Mouse (Mus musculus) hindbrain, embryonic 13.5 days (tissue): ENCODE measurements around the gene Prn. TPM values are rescaled to one million over a fixed set of nuclear protein-coding genes. Genes with fewer than 3 reads are reported as not detected.

Experiments
- ATAC-seq: fragments of 200-750 bp; cut with Nextera tagmentation; 2 replicates; pipeline ENCODE4 v1.8.0; 2017; ENCODE audit warnings: moderate TSS enrichment; ENCODE audit not compliant: low FRiP score
- H3K27ac ChIP-seq: fragments of 300-500 bp; sonication (generic); 2 replicates; pipeline ENCODE4 v1.5.1; 2015; ENCODE audit warnings: inconsistent platforms, mild to moderate bottlenecking, moderate library complexity
- H3K27me3 ChIP-seq: fragments of 300-500 bp; sonication (generic); 2 replicates; pipeline ENCODE4 v1.6.1; 2015; ENCODE audit warnings: mild to moderate bottlenecking, inconsistent platforms
- H3K36me3 ChIP-seq: fragments of 300-500 bp; sonication (generic); 2 replicates; pipeline ENCODE4 v1.6.1; 2015; ENCODE audit warnings: mild to moderate bottlenecking, inconsistent platforms
- H3K4me1 ChIP-seq: fragments of 300-500 bp; sonication (generic); replicated peaks from 2 replicates; pipeline ENCODE4 v1.6.1; 2015; ENCODE audit warnings: inconsistent platforms
- H3K4me2 ChIP-seq: fragments of 300-500 bp; sonication (generic); 2 replicates; pipeline ENCODE4 v1.6.1; 2015; ENCODE audit warnings: inconsistent platforms, mild to moderate bottlenecking, moderate library complexity
- H3K4me3 ChIP-seq: fragments of 300-500 bp; sonication (generic); 2 replicates; pipeline ENCODE4 v1.5.1; 2015; ENCODE audit warnings: mild to moderate bottlenecking, inconsistent platforms
- H3K9ac ChIP-seq: fragments of 300-500 bp; sonication (generic); 2 replicates; pipeline ENCODE4 v1.6.1; 2015; ENCODE audit warnings: mild to moderate bottlenecking, inconsistent platforms
- H3K9me3 ChIP-seq: fragments of 300-500 bp; sonication (generic); 2 replicates; pipeline ENCODE4 v1.6.1; 2016; ENCODE audit warnings: inconsistent platforms
- WGBS: fragments of 180-500 bp; shearing (Covaris S2); methylation state at CpG from one replicate; pipeline ENCODE4 v1.1.7; 2015; 5-methylcytosine and 5-hydroxymethylcytosine counted together
- polyA plus RNA-seq: library from polyadenylated mRNA; unstranded; fragments of >200 nt; fragmentation: Nextera tagmentation; extraction: Ambion mirVana; gene quantifications from 2 replicates; pipeline ENCODE4 v1.2.1, GENCODE M21; 2015

Prn gene
- not detected in 2 replicates for polyA plus RNA-seq

GRCm38 (mm10) chr2:131909683-131910572 is at the start of gene Prn, which contains the start of gene Prnp:
TSS of gene Prn (plus strand) at chr2:131909957.
TSS of gene Prnp (plus strand) at chr2:131909928.
- Histone ChIP-seq H3K27me3 (no peaks in the 10 kb centered on the region), H3K36me3 (no peaks in the 10 kb centered on the region), H3K4me3 (peak within 1 kb of the TSS; percentile 74), H3K9ac (peak within 1 kb of the TSS; percentile 91), H3K4me2 (peak within 1 kb of the TSS; percentile 66), H3K4me1 (peaks cover 33% of the 10 kb centered on the region), H3K27ac (peak within 1 kb of the TSS; percentile 97), H3K9me3 (no peaks in the 10 kb centered on the region)
- peak; percentile 93 for ATAC-seq
- WGBS = 3% methylated on average over 52 of the region's 52 CpGs

- no peaks in the 10 kb centered on the region for H3K27me3 ChIP-seq
- peaks cover 12% of the 10 kb centered on the region for H3K4me1 ChIP-seq
- H3K4me3 ChIP-seq = no peak overlapping the region
- WGBS = 39% methylated on average over 3 of the region's 3 CpGs
- H3K27ac ChIP-seq = peak overlapping the region; percentile 77
- H3K36me3 ChIP-seq = no peaks in the 10 kb centered on the region
- no peaks in the 10 kb centered on the region for H3K9me3 ChIP-seq
- no peak overlapping the region for H3K4me2 ChIP-seq
- ATAC-seq = peak; percentile 82
- H3K9ac ChIP-seq = no peak overlapping the region
Measured at GRCm38 (mm10) chr2:131862617-131863275, 47.0 kb upstream of the Prn start.

- Histone ChIP-seq H3K4me3 (no peak overlapping the region), H3K9ac (no peak overlapping the region), H3K27ac (peak overlapping the region; percentile 77; the same call in 1 of the 2 replicates), H3K4me1 (peaks cover 12% of the 10 kb centered on the region), H3K4me2 (no peak overlapping the region), H3K36me3 (no peaks in the 10 kb centered on the region), H3K9me3 (no peaks in the 10 kb centered on the region), H3K27me3 (no peaks in the 10 kb centered on the region)
- peak; percentile 50; the same call in 1 of the 2 replicates for ATAC-seq
- WGBS = 88% methylated on average over 3 of the region's 3 CpGs
Measured at GRCm38 (mm10) chr2:131863472-131863871, 46.3 kb upstream of the Prn start.

GRCm38 (mm10) chr2:131864262-131864796 is 45.4 kb upstream of the Prn start:
- H3K9me3 ChIP-seq = no peaks in the 10 kb centered on the region
- 90% methylated on average over 2 of the region's 2 CpGs for WGBS
- H3K4me1 ChIP-seq = peaks cover 12% of the 10 kb centered on the region
- ATAC-seq = no peak
- no peak overlapping the region for H3K4me3 ChIP-seq
- H3K36me3 ChIP-seq = no peaks in the 10 kb centered on the region
- no peak overlapping the region for H3K4me2 ChIP-seq
- no peak overlapping the region for H3K9ac ChIP-seq
- no peak overlapping the region for H3K27ac ChIP-seq
- H3K27me3 ChIP-seq = no peaks in the 10 kb centered on the region

- Histone ChIP-seq H3K36me3 (no peaks in the 10 kb centered on the region), H3K9ac (no peak overlapping the region), H3K4me1 (peaks cover 12% of the 10 kb centered on the region), H3K4me2 (no peak overlapping the region), H3K27ac (no peak overlapping the region), H3K4me3 (no peak overlapping the region), H3K9me3 (no peaks in the 10 kb centered on the region), H3K27me3 (no peaks in the 10 kb centered on the region)
- no peak for ATAC-seq
Measured at GRCm38 (mm10) chr2:131866676-131867075, 43.1 kb upstream of the Prn start.

GRCm38 (mm10) chr2:131868983-131869382 is 40.8 kb upstream of the Prn start:
- WGBS = 93% methylated on average over 5 of the region's 5 CpGs
- Histone ChIP-seq H3K9me3 (no peaks in the 10 kb centered on the region), H3K27me3 (no peaks in the 10 kb centered on the region), H3K4me3 (no peak overlapping the region), H3K4me1 (no peaks in the 10 kb centered on the region), H3K9ac (no peak overlapping the region), H3K4me2 (no peak overlapping the region), H3K36me3 (no peaks in the 10 kb centered on the region), H3K27ac (no peak overlapping the region)
- no peak for ATAC-seq

GRCm38 (mm10) chr2:131873376-131873775 is 36.4 kb upstream of the Prn start:
- 65% methylated on average over 1 of the region's 1 CpGs for WGBS
- no peaks in the 10 kb centered on the region for H3K36me3 ChIP-seq
- H3K9me3 ChIP-seq = no peaks in the 10 kb centered on the region
- no peak for ATAC-seq
- no peaks in the 10 kb centered on the region for H3K4me1 ChIP-seq
- H3K9ac ChIP-seq = no peak overlapping the region
- no peak overlapping the region for H3K27ac ChIP-seq
- no peak overlapping the region for H3K4me3 ChIP-seq
- H3K4me2 ChIP-seq = no peak overlapping the region
- 0 out of 2 replicates have a peak, but pooled peaks cover 2% of the 10 kb centered on the region for H3K27me3 ChIP-seq

- Histone ChIP-seq H3K4me1 (no peaks in the 10 kb centered on the region), H3K4me2 (no peak overlapping the region), H3K36me3 (no peaks in the 10 kb centered on the region), H3K4me3 (no peak overlapping the region), H3K27ac (no peak overlapping the region), H3K9me3 (no peaks in the 10 kb centered on the region), H3K27me3 (0 out of 2 replicates have a peak, but pooled peaks cover 2% of the 10 kb centered on the region), H3K9ac (no peak overlapping the region)
- no peak for ATAC-seq
- 95% methylated on average over 7 of the region's 7 CpGs for WGBS
Measured at GRCm38 (mm10) chr2:131876551-131877265, 33.0 kb upstream of the Prn start.

GRCm38 (mm10) chr2:131881766-131882165 is 28.0 kb upstream of the Prn start:
- Histone ChIP-seq H3K27me3 (no peaks in the 10 kb centered on the region), H3K9ac (no peak overlapping the region), H3K9me3 (no peaks in the 10 kb centered on the region), H3K4me3 (no peak overlapping the region), H3K4me2 (no peak overlapping the region), H3K27ac (no peak overlapping the region), H3K4me1 (peaks cover 5% of the 10 kb centered on the region), H3K36me3 (no peaks in the 10 kb centered on the region)
- 58% methylated on average over 4 of the region's 4 CpGs for WGBS
- ATAC-seq = no peak

GRCm38 (mm10) chr2:131883136-131883535 is 26.6 kb upstream of the Prn start:
- no peak overlapping the region for H3K27ac ChIP-seq
- 42% methylated on average over 2 of the region's 2 CpGs for WGBS
- H3K9me3 ChIP-seq = no peaks in the 10 kb centered on the region
- H3K9ac ChIP-seq = no peak overlapping the region
- H3K4me1 ChIP-seq = peaks cover 5% of the 10 kb centered on the region
- H3K4me2 ChIP-seq = no peak overlapping the region
- ATAC-seq = no peak
- no peak overlapping the region for H3K4me3 ChIP-seq
- no peaks in the 10 kb centered on the region for H3K36me3 ChIP-seq
- no peaks in the 10 kb centered on the region for H3K27me3 ChIP-seq

GRCm38 (mm10) chr2:131886503-131887160 is 23.1 kb upstream of the Prn start:
- Histone ChIP-seq H3K27me3 (no peaks in the 10 kb centered on the region), H3K4me3 (no peak overlapping the region), H3K9me3 (no peaks in the 10 kb centered on the region), H3K27ac (no peak overlapping the region), H3K36me3 (no peaks in the 10 kb centered on the region), H3K4me1 (peaks cover 5% of the 10 kb centered on the region), H3K4me2 (no peak overlapping the region), H3K9ac (no peak overlapping the region)
- WGBS = 92% methylated on average over 6 of the region's 6 CpGs
- no peak for ATAC-seq
